Mouse (Mus musculus) midbrain, embryonic 12.5 days (tissue): ENCODE results near the gene Pum2. TPM values are rescaled to one million over a fixed set of nuclear protein-coding genes. Genes with fewer than 3 reads are reported as not detected.
"Not testable (repeated sequence)": the region's sequence is repeated elsewhere in the genome, so short reads cannot be mapped to it uniquely, and the experiment has no call there.

Experiments used
- ATAC-seq: fragments of 200-750 bp; cut with Nextera tagmentation; 2 replicates; pipeline ENCODE4 v1.8.0; 2017; ENCODE audit warnings: low read depth, moderate TSS enrichment, moderate library complexity; ENCODE audit not compliant: low FRiP score
- H3K27ac ChIP-seq: fragments of 300-500 bp; sonication (generic); replicated peaks from 2 replicates; pipeline ENCODE4 v1.5.1; 2016; ENCODE audit warnings: mild to moderate bottlenecking
- H3K27me3 ChIP-seq: fragments of 300-500 bp; sonication (generic); 2 replicates; pipeline ENCODE4 v1.6.1; 2016; ENCODE audit warnings: mild to moderate bottlenecking
- H3K36me3 ChIP-seq: fragments of 300-500 bp; sonication (generic); 2 replicates; pipeline ENCODE4 v1.6.1; 2016
- H3K4me1 ChIP-seq: fragments of 300-500 bp; sonication (generic); 2 replicates; pipeline ENCODE4 v1.6.1; 2016
- H3K4me2 ChIP-seq: fragments of 300-500 bp; sonication (generic); replicated peaks from 2 replicates; pipeline ENCODE4 v1.6.1; 2016; ENCODE audit warnings: mild to moderate bottlenecking, moderate library complexity
- H3K4me3 ChIP-seq: fragments of 300-500 bp; sonication (generic); 2 replicates; pipeline ENCODE4 v1.5.1; 2016; ENCODE audit warnings: mild to moderate bottlenecking
- H3K9ac ChIP-seq: fragments of 300-500 bp; sonication (generic); replicated peaks from 2 replicates; pipeline ENCODE4 v1.6.1; 2016; ENCODE audit warnings: mild to moderate bottlenecking, moderate library complexity
- H3K9me3 ChIP-seq: fragments of 300-500 bp; sonication (generic); 2 replicates; pipeline ENCODE4 v1.6.1; 2016; ENCODE audit warnings: mild to moderate bottlenecking
- WGBS: fragments of 180-500 bp; shearing (Covaris S2); methylation state at CpG from one replicate; pipeline ENCODE4 v1.1.7; 2016; 5-methylcytosine and 5-hydroxymethylcytosine counted together
- polyA plus RNA-seq: library from polyadenylated mRNA; unstranded; fragments of >200 nt; fragmentation: Nextera tagmentation; extraction: Ambion mirVana; gene quantifications from 2 replicates; pipeline ENCODE4 v1.2.1, GENCODE M21; 2016

Pum2 gene
- polyA plus RNA-seq = 73.3 and 75.6 TPM in 2 replicates

GRCm38 (mm10) chr12:8673974-8674306 is at the start of gene Pum2:
Gene Pum2 (plus strand): TSS chr12:8674134.
- H3K27ac ChIP-seq = peak within 1 kb of the TSS; percentile 99
- peak within 1 kb of the TSS; percentile 97 for H3K9ac ChIP-seq
- peak within 1 kb of the TSS; percentile 95 for H3K4me3 ChIP-seq
- H3K27me3 ChIP-seq = no peaks in the 10 kb centered on the region
- H3K4me1 ChIP-seq = peaks cover 26% of the 10 kb centered on the region
- H3K36me3 ChIP-seq = no peaks in the 10 kb centered on the region
- peak within 1 kb of the TSS; percentile 77 for H3K4me2 ChIP-seq
- H3K9me3 ChIP-seq = no peaks in the 10 kb centered on the region
- peak; percentile 94 for ATAC-seq
- WGBS = under 1% methylated on average over 19 of the region's 41 CpGs

DNA sequence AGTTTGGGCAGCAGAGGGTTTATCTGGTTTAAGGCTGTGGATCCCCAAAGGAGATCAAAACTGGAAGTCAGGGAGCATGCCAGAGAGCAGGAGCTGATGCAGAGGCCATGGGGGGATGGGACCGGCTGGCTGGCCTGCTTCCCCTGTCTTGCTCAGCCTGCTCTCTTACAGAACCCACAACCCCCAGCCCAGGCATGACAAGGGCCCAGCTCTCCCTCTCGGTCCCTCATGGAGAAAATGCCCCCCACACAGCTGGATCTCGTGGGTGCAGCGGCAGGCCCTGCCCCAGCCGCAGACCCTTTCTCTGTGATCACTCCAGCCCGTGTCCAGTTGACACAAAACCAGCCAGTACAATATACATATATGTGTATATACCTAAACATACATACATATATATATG is 44.4 kb upstream of the Pum2 start:
- Histone ChIP-seq H3K27ac (no peak overlapping the region), H3K9ac (no peak overlapping the region), H3K36me3 (no peaks in the 10 kb centered on the region), H3K4me3 (no peak overlapping the region), H3K27me3 (no peaks in the 10 kb centered on the region), H3K4me2 (no peak overlapping the region), H3K9me3 (no peaks in the 10 kb centered on the region), H3K4me1 (no peaks in the 10 kb centered on the region)
- 95% methylated on average over 6 of the region's 6 CpGs for WGBS
- no peak for ATAC-seq

DNA sequence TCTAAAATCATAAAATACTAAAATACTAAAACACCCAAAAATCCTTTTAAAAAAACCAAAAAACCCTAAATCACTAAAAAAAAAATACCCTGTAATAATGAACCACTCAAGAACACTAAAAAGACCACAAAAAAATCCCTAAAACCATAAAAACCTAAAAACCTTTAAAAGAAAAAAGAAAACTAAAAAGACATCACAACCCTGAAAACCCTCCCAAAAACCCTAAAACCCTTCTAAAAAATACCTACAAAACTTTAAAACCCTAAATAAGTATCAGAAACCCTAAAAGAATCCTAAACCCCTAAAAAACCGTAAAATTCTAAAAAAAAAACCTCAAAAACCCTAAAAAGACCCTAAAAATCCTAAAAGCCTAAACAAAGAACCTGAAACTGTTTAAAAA is 42.2 kb upstream of the Pum2 start:
- WGBS = 89% methylated on average over 1 of the region's 1 CpGs
- H3K9ac ChIP-seq = no peak overlapping the region
- H3K9me3 ChIP-seq = no peaks in the 10 kb centered on the region
- H3K27ac ChIP-seq = no peak overlapping the region
- H3K36me3 ChIP-seq = no peaks in the 10 kb centered on the region
- H3K27me3 ChIP-seq = no peaks in the 10 kb centered on the region
- ATAC-seq = no peak
- no peak overlapping the region for H3K4me3 ChIP-seq
- H3K4me1 ChIP-seq = no peaks in the 10 kb centered on the region
- H3K4me2 ChIP-seq = no peak overlapping the region

- Histone ChIP-seq H3K9me3 (no peaks in the 10 kb centered on the region), H3K4me3 (no peak overlapping the region), H3K36me3 (no peaks in the 10 kb centered on the region), H3K27me3 (no peaks in the 10 kb centered on the region), H3K4me2 (no peak overlapping the region), H3K9ac (no peak overlapping the region), H3K4me1 (no peaks in the 10 kb centered on the region), H3K27ac (no peak overlapping the region)
- no peak for ATAC-seq
- WGBS = 84% methylated on average over 2 of the region's 2 CpGs
Measured at GRCm38 (mm10) chr12:8632737-8633365, 41.1 kb upstream of the Pum2 start.

GRCm38 (mm10) chr12:8634306-8634705 is 39.6 kb upstream of the Pum2 start:
- Histone ChIP-seq H3K27ac (no peak overlapping the region), H3K27me3 (no peaks in the 10 kb centered on the region), H3K36me3 (no peaks in the 10 kb centered on the region), H3K4me3 (no peak overlapping the region), H3K9ac (no peak overlapping the region), H3K9me3 (no peaks in the 10 kb centered on the region), H3K4me2 (no peak overlapping the region), H3K4me1 (no peaks in the 10 kb centered on the region)
- 95% methylated on average over 1 of the region's 1 CpGs for WGBS
- ATAC-seq = no peak

DNA sequence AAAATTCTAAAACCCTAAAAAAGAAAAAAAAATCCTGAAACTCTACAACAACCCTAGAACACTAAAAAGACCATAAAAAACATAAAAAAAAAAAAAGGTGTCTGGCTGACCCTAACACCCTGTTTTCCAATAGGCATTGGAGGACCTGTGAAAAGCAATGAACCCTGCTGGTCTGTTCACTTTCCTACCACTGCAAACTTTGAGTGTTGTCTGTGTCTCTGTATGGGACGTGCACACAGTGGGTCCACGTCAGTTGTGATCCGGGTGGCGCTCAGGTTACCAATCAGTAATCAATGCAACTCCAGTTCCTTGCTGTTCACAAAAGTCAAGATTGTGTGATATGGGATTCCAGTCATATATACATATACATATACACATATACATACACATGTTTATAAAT is 38.4 kb upstream of the Pum2 start:
- Histone ChIP-seq H3K9ac (no peak overlapping the region), H3K36me3 (no peaks in the 10 kb centered on the region), H3K9me3 (no peaks in the 10 kb centered on the region), H3K4me2 (no peak overlapping the region), H3K4me3 (no peak overlapping the region), H3K27ac (no peak overlapping the region), H3K4me1 (no peaks in the 10 kb centered on the region), H3K27me3 (no peaks in the 10 kb centered on the region)
- WGBS = 94% methylated on average over 4 of the region's 4 CpGs
- ATAC-seq = 0 out of 2 replicates have a peak, but pooled peaks have one; percentile 53

GRCm38 (mm10) chr12:8636945-8637344 is 37.0 kb upstream of the Pum2 start:
- ATAC-seq = no peak
- WGBS = 96% methylated on average over 14 of the region's 14 CpGs
- no peak overlapping the region for H3K27ac ChIP-seq

GRCm38 (mm10) chr12:8638411-8639087 is 35.4 kb upstream of the Pum2 start:
- ATAC-seq, H3K36me3 ChIP-seq, H3K9me3 ChIP-seq, H3K27me3 ChIP-seq, H3K4me1 ChIP-seq, H3K4me2 ChIP-seq, H3K9ac ChIP-seq, H3K27ac ChIP-seq, H3K4me3 ChIP-seq: not testable (repeated sequence)
- 72% methylated on average over 10 of the region's 10 CpGs for WGBS

More at GRCm38 (mm10) chr12:8636945-8637344, 37.0 kb upstream of the Pum2 start:
- Histone ChIP-seq H3K9ac (no peak overlapping the region), H3K4me2 (no peak overlapping the region), H3K4me3 (no peak overlapping the region), H3K36me3 (no peaks in the 10 kb centered on the region), H3K4me1 (no peaks in the 10 kb centered on the region), H3K9me3 (no peaks in the 10 kb centered on the region), H3K27me3 (no peaks in the 10 kb centered on the region)

DNA sequence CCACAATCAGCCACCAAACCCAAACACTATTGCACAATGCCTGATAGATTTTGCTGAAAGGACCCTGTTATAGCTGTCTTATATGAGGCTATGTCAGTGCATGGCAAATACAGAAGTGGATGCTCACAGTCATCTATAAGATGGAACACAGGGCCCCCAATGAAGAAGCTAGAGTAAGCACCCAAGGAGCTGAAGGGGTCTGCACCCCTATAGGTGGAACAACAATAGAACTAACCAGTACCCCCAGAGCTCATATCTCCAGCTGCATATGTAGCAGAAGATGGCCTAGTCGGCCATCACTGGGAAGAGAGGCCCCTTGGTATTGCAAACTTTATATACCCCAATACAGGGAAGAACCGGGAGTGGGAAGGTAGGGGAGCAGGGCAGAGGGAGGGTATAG is 33.7 kb upstream of the Pum2 start:
- Histone ChIP-seq H3K4me2 (peak overlapping the region; percentile 56), H3K9ac (peak overlapping the region; percentile 28; the same call in 1 of the 2 replicates), H3K4me3 (peak overlapping the region; percentile 83)
- not testable (repeated sequence) for H3K27me3 ChIP-seq, H3K4me1 ChIP-seq, H3K9me3 ChIP-seq, H3K36me3 ChIP-seq, H3K27ac ChIP-seq, ATAC-seq
- WGBS = 6% methylated on average over 2 of the region's 2 CpGs

DNA sequence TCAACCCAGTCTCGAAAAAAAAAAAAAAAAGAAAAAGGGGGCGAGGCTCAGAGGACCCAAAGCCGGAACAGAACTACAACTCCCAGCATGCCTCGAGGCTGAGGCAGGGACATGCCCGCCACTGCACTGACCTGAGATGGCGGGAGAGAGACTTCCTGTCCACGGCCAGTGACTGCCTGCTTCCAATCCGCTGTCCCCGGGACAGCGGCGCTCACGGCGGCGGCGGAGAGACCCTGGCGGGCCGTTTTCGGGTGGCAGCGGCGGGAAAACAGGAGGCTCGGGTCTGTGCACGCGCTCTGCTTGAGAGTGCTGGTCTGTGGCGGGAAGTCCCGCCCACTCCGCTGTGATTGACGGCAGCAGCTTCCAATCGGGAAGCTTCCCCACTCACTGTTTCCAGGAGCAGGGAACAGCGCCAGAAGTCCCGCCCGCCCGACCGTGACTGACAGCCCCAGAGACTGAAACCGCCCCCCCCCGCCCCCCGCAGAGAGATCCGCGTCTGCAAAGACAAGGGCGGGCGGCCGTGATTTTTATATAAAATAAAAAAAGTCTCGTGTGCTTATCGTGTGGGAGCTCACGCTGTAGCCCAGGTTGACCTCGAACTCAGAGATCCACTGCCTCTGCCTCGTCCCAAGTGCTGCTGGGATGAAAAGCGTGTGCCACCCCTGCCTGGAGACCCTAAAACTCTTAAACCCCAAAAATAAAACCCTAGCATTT is 33.1 kb upstream of the Pum2 start:
- H3K4me1 ChIP-seq = no peaks in the 10 kb centered on the region
- under 1% methylated on average over 41 of the region's 47 CpGs for WGBS
- H3K36me3 ChIP-seq = no peaks in the 10 kb centered on the region
- peak; percentile 99 for ATAC-seq
- peak overlapping the region; percentile 83 for H3K4me3 ChIP-seq
- H3K27me3 ChIP-seq = no peaks in the 10 kb centered on the region
- peak overlapping the region; percentile 80 for H3K9ac ChIP-seq
- peak overlapping the region; percentile 92 for H3K27ac ChIP-seq
- H3K9me3 ChIP-seq = no peaks in the 10 kb centered on the region
- peak overlapping the region; percentile 56 for H3K4me2 ChIP-seq

DNA sequence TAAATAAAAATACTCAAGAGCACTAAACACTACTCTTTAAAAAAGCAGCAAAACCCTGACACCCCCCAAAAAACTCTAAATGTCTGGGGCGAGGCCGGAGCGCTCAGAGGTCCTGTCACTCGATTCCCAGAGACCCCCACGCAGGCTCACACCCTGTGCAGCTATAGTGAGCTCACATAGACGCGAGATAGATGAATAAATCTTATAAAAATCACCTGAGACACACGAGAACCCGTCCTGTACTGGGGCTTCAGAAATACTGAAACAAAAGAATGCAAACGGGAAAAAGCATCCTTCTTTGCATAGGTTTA is 32.6 kb upstream of the Pum2 start:
- Histone ChIP-seq H3K4me1 (no peaks in the 10 kb centered on the region), H3K27ac (peak overlapping the region; percentile 92; the same call in 1 of the 2 replicates), H3K36me3 (no peaks in the 10 kb centered on the region), H3K9ac (peak overlapping the region; percentile 80), H3K4me3 (peak overlapping the region; percentile 83), H3K9me3 (no peaks in the 10 kb centered on the region), H3K4me2 (peak overlapping the region; percentile 56), H3K27me3 (no peaks in the 10 kb centered on the region)
- ATAC-seq = peak; percentile 65
- 7% methylated on average over 10 of the region's 10 CpGs for WGBS

GRCm38 (mm10) chr12:8648211-8648610 is 25.7 kb upstream of the Pum2 start:
- H3K9ac ChIP-seq, H3K4me2 ChIP-seq, H3K4me1 ChIP-seq, H3K9me3 ChIP-seq, H3K4me3 ChIP-seq, H3K36me3 ChIP-seq, H3K27me3 ChIP-seq, H3K27ac ChIP-seq, ATAC-seq: not testable (repeated sequence)
- WGBS = 74% methylated on average over 8 of the region's 8 CpGs
